Mouse (Mus musculus) neural tube, embryonic 10.5 days (tissue): ENCODE measurements around the gene Bbof1.

Experiments
- DNase-seq: peaks from one replicate; pipeline ENCODE4 v3.0.0-alpha.2; 2017; ENCODE audit warnings: low spot score; ENCODE audit errors: extremely low spot score

The Bbof1 gene

DNA sequence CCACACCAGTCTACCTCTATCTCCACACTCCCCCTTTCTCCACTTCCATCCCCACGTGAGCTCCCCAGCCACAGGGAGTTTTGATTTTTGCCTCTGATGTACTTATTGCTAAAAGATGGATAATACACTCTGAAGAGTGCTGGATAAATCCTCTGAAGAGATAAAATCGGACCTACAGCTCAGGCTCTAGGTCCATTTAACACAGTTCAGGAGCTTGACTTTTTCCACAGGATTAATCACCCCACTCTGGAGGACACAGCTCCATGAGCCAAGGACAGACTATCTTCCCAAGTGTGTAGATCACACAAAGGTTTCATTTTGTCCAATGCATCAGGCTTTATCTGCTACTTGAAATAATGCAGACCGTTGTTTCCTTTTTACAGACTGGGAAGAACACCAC, 8.8 kb upstream of the Bbof1 start:
- DNase-seq, result no peak

DNA sequence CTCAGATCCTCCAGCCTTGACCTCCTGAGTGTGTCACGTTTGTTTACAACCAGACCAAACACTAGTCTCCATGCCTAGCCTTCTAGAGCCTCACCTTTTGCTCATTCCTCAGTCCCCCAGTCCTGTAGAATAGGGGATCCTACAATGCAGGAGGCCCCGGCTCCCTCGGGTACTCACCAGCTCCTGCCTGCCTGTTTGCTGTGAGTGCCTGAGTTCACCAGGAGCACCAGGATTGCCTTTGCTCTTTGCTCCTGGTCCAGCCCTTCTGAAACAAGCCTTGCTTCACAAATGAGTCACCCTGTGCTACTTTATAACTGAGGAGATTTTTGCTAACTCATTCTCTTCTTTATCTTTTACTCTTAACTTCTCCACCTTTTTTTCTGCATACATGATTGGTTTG, 8.2 kb upstream of the Bbof1 start:
- no peak for DNase-seq

DNA sequence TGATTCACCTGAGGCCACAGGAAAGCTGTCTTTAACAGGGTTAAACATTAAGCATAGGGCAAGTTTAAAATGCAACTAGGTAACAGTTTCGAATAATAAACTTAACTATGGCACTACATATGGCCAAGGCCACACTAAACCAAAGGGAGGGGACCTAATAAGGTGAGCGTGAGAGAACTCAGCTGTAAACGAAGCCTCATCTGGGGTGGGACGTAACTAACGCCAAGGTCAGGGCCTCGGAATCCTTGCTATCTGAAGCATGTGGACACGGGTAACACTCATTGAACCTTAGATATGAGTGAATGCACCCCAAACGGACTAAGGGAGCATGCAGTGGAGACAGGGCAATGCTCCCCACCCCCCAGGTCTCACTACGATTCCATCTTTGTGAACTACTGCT, 5.9 kb upstream of the Bbof1 start:
- no peak for DNase-seq

DNA sequence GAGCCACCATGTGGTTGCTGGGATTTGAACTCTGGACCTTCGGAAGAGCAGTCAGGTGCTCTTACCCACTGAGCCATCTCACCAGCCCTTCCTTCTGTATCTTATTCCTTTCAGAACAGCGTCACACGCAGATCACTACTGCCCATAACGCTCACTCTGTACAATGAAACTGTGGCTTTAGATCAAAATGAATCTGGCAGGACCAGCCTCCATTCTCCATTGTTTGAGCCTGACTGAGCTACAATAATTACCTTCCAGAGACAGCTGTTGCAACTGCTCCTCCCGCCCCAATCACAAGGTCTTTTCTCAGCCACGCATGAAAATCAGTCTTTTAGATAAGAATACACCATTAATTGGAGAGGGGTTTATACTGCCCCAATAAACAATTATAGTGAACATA, 4.3 kb upstream of the Bbof1 start:
- DNase-seq, result no peak

DNA sequence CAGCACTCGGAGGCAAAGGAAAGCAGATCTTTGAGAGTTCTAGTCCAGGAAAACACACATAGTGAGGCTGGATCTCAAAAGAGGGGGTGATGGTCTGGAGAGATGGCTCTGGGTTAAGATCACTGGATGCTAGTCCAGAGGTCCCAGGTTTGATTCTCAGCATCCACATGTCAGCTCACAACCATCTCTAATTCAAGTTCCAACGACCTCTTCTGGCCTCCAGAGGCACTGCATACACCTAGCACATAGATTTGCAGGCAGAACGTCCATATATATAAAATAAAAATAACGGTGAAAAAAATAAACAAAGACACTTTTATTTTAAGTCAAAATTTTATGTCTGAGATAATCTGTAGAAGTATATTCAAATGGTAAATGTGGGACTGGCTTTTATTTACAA, 1.6 kb upstream of the Bbof1 start:
- no peak for DNase-seq

DNA sequence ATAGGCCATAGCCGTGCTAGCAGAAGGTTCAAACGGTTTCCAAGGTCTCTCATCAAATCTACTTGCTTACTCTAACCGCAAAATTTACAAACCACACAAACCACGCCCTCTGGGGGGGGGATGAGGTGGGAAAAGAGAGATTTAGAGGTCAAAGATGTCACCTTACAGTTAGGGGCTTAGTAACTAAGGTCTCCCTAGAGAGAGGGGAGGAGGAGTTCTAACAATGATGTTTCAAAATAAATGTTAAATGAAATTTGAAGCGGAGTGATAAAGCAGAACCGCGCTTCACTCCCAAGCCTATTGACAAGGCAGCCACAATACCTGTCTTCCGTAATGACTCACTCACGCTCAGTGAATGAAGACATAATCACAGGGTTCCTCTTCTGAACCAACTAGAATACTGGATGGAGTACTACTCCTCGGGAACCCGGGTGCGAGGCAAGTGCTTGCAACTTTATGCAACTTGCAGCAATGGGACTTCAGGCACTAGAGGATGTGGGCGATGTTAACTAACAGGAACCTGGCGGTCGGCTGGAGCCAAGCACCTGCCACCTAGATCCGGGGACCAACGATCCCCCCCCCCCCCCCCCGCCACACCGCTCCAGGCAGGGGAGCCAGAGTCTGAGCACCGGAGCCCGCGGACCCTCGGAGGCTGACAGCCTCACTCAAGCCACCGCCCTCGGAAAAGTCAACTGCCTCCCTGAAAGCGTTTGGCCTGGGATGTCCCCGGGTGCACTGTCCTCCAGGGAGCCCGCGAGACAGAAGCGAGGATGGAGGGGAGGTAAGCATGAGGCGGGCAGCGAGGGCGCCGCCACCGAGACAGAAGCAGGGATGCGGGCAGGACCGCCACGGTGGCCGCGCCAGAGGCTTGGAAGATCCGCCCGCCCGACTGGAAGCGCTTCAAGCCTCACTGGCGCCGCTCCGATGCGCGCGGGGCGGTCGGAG, 725 bp upstream of the Bbof1 start:
- no peak for DNase-seq

DNA sequence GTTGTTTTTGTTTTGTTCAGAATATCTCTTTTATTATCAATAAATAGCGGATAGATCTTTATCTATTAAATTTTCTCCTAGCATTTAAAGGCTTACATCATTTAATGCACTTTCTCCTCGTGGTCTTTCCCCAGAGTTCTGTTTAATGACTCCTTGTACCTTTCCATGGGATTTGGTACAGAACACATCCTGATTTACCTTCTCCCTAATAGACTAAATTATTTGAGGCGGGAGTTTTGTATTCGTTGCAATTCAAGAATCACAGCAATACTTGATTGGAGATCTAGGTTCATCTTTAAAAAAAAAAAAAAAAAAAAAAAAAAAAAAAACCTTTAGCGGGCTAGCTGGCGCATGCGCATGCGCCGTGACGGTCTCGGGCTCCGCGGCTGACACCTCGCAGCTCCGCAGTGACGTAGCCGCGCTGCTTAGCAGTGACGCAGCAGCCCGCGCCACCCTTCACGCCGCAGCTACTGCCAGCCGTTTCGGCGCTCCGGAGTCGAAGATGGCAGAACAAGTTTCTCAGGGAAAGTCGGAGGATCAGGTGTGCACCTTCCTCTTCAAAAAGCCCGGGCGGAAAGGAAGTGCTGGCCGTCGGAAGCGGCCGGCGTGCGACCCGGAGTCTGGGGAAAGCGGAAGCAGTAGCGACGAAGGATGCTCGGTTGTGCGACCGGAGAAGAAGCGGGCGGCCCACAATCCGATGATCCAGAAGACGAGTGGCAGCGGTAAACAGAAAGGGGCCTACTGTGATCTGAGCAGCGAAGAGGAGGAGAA, 8.1 kb downstream of the Bbof1 start, which contains the start of gene Rnf113a2:
Rnf113a2 (plus strand) TSS at position 363 of the 771 bp plus-strand sequence.
- peak; percentile 83 for DNase-seq

DNA sequence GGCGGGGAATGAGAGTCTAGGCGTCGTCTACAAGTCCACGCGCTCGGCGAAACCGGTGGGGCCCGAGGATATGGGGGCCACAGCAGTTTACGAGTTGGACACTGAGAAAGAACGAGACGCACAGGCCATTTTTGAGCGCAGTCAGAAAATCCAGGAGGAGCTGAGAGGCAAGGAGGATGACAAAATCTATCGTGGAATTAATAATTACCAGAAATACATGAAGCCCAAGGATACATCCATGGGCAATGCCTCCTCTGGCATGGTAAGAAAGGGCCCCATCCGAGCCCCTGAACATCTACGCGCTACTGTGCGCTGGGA, 8.7 kb downstream of the Bbof1 start:
- DNase-seq, result no peak

DNA sequence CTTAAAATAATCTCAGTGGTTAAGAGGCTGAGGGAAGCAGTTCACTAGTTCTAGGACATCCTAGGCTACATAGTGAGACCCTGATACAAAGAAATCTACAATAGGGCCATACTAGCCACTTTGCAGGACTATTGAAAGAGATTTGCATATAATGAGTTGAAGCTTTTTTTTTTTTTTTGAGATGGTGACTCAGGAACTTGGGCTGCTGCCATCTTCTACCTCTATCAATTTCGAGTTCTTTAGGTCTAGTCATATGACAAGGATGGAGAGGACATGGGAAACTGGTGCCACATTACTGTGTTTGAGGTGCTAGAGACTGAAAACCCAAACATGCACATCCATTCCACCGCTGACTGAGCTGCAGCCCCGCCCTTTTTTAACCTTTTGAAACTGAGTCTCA, 15.1 kb downstream of the Bbof1 start:
- no peak for DNase-seq

DNA sequence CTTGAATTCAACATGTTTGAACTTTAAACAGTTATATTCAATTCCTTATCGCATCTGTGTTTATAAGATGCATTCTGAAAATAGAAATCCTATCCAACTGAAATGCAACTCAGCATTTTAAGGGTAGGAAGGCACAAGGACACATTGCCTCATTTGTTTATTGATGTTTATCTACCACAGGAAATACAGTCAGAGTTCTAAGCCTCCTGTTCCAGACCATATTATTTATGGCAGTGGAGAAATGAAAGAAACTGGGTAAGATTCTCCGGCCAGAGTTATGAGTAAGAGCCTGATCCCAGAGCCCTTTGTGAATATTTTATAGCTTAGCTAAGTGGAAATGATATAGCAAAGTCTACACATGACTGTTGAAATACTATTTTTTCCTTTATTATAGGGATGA, 21.0 kb downstream of the Bbof1 start:
- DNase-seq, result no peak

DNA sequence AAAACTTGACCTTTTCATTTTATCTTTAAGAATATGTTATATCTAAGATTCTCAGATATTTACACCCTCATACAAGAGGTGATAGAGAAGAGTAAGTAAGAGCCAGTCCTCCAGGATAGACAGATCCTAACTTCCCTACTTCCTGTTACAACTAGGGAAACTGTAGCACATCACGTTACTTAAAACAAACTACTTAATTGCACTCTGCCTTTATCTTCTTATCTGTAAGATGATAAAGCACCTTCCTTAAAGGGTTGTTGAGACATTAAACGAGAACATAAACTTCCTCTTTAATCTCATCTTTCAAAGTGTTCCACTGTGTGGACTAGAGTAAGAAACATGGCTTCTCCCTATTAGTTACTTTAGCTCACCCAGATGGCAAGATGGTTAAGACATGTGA, 29.8 kb downstream of the Bbof1 start:
- no peak for DNase-seq

DNA sequence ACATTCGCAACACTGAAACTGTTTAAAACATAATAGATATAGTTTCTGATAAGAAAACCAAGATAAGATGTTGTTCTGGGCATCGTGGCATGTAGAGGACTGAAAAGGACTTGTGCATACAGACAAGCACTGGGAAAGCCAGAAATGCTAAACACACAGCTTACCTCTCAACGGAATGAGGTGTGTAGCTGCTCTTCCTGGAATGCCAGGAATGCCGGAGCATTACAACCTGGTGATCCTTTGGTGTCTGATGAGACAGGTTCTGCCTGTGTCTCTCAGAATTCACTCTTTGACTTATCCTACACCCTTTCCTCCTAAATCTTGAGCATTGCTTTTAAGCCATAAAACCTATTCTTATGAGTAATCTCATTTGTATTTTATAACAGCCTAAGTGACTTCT, 33.7 kb downstream of the Bbof1 start:
- no peak for DNase-seq

DNA sequence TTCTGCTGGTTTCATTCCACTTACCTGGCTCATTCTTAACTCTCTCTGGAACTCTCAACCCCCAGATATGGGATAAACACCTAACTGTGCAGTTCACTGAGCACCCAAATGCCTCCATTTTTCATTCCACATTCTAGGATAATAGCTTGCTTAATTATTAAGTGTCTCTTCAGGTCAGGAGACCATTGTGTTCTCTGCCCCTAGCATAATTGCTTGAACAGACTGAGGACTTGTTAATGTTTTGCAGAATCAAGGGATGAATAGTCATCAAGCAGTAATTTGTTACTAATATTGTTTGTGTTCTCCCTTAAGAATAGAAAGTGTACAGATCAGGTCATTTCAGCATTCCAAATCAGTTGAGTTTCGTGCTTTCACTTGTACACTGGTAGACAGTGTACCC, 38.5 kb downstream of the Bbof1 start:
- DNase-seq, result no peak

DNA sequence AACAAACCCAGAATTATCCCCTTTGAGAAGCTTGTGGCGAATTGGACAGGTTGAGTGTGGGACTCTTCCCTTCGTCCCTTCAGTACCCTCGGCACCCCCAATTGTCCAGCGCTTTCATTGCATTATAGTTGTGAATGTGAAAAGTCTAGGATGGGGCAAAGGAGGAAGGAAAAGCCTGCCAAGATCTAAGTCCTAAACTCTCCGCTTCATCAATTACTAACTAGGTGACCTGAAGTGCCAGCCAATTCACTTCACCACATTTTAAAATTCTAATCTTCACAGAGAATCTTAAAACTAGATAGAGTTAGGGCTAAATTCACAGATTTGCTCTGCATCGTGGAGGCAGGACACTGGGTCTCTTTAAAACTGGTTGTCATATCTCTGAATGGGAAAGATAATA, 39.3 kb downstream of the Bbof1 start:
- DNase-seq, result no peak

DNA sequence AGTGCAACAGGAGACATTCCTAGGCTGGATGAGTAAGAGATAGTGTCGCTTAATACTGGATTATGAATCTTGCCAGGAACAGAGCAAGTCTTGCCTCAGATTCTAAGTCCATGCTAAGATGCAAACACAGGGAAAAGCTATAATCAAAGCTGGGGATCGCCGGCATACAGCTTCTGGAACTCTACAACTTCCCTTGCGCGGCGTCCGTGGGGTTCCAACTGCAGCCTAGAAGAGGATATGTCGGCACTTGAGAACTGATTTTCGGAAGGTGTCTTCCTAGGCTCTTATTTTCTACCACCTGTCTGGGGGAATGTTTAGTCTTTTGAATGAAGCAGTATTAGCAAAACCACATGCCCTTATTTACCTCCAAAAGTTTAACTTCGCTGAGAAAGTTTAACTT, 41.0 kb downstream of the Bbof1 start:
- DNase-seq, result no peak

DNA sequence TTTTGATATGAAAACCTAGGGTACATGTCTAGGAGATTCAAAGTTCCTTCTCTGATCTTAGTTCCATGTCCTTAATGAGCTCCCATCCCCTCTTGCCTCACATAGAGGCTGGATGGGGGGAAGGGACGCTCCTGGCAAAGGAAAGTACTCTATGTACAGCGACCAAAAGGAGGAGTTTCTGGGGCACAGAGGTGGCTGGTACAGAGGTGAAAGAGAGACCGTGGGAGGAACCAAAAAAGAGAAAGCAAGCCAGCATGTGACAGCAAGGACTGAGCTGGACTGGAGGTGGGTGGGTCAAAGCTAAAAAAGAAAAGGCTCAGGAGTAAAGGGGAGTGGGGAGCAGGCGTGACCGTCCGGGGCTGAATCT, 41.5 kb downstream of the Bbof1 start:
- DNase-seq, result no peak

DNA sequence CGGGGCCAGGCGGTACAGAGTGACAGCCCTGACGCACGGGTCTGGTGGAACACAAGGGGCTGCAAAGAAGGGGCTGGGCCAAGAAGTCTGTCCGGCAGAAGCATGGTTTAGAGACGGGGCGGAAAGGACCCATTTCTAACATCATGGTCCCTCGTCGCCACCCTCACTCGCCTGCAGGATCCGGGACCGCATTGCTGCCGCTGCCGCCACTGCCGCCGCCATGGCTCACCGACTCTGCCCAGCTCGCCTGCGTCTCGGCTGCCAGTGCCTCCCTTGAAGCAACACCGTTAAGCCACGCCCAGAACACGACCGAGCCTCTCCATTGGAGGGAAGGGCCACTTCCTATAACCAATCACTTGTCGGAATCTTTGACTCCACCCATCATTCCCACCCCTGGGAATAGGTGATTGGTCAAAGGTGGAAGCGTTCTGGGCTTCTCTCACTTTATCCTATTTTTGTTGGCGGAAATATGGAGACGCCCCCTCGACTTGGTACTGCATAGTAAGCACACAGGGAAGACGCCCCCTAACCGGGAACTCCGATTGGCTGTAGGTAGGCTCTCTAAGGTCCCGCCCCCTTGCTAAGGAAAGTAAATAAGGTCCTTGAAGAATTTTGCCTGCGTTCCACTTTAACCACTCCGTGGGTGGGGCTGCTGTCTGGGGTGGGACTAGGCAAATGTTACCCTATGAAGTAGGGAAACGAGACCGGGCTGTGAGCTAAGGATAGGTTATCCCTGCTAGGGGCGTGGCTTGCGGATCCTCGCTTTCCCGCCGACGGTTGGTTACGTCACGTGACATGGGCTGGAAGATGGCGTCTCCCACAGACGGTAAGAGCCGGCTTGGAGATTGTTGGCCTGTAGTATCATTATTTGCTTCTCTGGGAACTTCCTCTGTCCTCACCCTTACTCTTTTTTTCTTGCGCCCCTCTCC, 42.1 kb downstream of the Bbof1 start, which contains the start of the genes Aldh6a1 and Lin52:
Aldh6a1 (minus strand) TSS at position 287 of the 929 bp plus-strand sequence.
Lin52 (plus strand) TSS at position 705 of the 929 bp plus-strand sequence.
- DNase-seq, result peak; percentile 92

DNA sequence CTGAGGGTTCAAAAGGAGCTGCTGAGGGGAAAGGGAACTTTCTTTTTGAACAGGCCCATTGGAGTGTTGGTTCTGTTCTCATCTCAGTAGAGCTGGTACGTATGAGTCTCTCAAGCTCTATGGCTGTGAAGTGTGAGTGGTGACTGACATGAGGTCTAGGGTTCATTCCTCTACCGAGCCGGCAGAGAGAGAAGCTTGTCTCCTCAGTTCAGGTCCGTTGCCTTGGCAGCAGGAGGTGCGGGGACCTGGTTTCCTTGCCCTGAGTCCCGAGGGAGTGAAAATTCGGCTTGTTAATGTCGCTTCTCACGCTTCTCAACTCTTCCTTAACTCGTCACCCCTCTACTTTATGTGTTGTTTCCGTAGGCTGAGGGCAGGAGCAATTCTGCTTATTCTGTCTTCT, 42.9 kb downstream of the Bbof1 start:
- no peak for DNase-seq

DNA sequence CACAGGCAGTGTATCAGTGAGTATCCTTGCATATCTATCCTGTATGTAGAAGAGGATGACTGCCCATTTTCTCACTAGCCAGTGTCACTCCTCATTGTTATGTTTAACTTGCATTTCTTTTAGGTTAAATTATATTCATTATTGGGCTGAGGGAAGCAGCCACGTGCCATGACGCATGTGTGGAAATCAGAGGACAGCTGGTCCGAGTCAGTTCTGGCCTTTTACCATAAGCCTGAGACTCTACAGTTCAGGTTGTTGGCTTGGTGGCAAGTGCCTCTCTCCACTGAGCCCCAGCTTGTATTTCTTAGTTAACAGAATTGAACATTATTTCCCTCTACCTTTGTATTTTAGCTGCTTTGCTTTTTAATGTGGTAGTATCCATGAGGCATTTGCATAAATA, 48.0 kb downstream of the Bbof1 start:
- no peak for DNase-seq

DNA sequence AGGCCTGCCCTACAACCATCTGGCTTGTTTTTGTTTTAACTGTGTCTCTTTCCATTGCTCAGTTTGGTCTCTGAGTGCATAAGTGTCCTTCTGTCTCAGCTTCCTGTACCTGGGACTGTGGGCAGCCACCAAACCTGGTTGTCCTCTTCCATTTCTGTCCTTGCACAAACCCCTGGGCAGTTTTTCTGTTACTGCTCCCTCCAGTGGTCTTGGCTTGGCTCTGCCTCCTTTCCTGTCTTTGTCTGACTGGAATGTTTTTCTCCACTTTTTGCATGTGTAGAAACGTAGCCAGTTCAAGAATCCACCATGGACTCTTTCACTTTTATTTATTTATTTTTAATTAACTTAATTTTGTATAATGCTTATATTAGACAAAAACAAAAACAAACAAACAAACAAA, 51.0 kb downstream of the Bbof1 start:
- no peak for DNase-seq

DNA sequence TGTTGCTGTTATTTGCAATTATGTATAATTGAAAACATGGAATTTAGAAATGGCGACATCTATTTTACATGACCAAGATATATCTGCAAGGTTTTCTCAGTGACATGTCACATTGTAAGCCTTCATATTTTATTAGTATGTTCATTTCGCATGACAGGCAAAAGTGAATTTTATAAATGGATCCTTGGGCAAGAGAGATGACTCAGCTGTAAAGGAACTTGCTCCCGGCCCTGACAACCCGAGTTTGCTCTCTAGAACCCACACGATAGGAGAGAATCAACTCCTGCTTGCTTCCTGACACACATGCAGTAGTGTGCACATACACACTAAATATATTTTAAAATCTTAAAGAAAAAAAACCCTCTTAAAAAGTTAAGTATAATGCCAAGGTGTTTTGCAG, 52.5 kb downstream of the Bbof1 start:
- no peak for DNase-seq

DNA sequence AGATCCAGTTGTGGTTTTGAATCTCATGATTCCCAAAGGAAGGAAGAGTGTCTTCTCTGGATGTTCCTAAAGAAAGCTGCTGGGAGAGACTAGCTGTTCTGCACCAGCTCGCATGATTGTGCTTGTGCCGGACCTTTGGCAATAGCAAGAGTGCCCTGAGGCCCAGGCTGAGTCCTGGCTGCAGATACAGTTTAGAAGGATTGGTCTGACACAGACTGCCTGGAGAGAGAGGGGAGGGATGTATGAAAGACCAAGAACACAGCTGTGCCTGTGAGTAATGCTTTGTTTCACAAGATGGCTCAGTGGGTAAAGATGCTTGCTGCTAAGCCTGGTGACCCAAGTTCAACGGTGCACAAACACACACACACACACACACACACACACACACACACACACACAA, 54.0 kb downstream of the Bbof1 start:
- DNase-seq, result no peak
